In the genomic region with DNA sequence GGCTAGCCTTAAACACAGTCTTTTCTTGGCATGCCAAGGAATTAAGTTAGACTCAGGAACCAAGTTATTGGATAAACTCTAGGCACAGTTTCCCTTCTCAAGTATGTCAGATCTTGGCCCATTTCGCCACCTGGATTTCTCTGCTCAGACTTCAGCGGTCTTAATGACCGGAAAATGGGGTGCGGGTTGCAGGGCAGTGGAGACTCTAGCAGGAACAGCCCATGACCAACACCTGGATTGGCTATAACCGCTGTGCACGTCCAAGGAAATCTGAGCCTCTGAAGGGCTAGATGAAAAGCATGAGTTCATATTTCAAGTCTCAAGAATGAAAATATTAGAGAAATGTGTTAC, we compare ENCODE assay signal across 8 mouse cellular contexts.
A peak's percentile ranks its signal among the peaks of the same experiment; 100 is the strongest.
DNase-seq lines count a peak whose midpoint lies in the region; ATAC-seq and TF ChIP-seq lines count a peak whose summit lies in the region.

No protein-coding gene starts in this region.

- peak overlapping the region; percentile 79 for H3K4me2 ChIP-seq in heart, embryonic 13.5 days
- peak overlapping the region; percentile 95 for H3K4me2 ChIP-seq in liver, embryonic 16.5 days (ENCODE audit: low read depth, low read length)

- peak overlapping the region; percentile 56 for H3K4me3 ChIP-seq in cerebellum, adult 2 months (replicated peaks; ENCODE audit: insufficient read depth, low read depth, low read length)
- H3K4me3 ChIP-seq in ES-E14 (ENCODE audit: insufficient read depth in 1 of 2, low read depth in 1 of 2, low read length in 2 of 2, poor library complexity in 1 of 2, severe bottlenecking in 1 of 2): peak overlapping the region; percentile 96 to 97
- H3K4me3 ChIP-seq in heart, embryonic 13.5 days: peak overlapping the region; percentile 86
- H3K4me3 ChIP-seq in liver, embryonic 16.5 days (ENCODE audit: low read depth, low read length): peak overlapping the region; percentile 75

- DNase-seq in cerebellum, adult 2 months: no peak
- DNase-seq in cerebellum, postnatal 25 days: no peak
- DNase-seq in ES-E14 (ENCODE audit: low read depth, low spot score): no peak
- no peak for DNase-seq in ovary, postnatal 10 days (ENCODE audit: low spot score)
- no peak for DNase-seq in spleen, postnatal 4 days (ENCODE audit: low spot score in 2 of 2)
- no peak for DNase-seq in left cerebral cortex, adult 11 months (ENCODE audit: low spot score)

- no peaks in the 10 kb centered on the region; the same call in 1 of the 2 replicates for H3K36me3 ChIP-seq in ES-E14 (ENCODE audit: control insufficient read depth, insufficient read depth, low read length, poor library complexity, severe bottlenecking)
- H3K36me3 ChIP-seq in heart, embryonic 13.5 days: peaks cover 16% of the 10 kb centered on the region
- H3K36me3 ChIP-seq in liver, embryonic 16.5 days (ENCODE audit: control insufficient read depth, insufficient read depth): no peaks in the 10 kb centered on the region

- in situ Hi-C loops in ES-E14 (cut with MboI; ENCODE audit: low sequenced_read_pairs in 2 of 2, unreplicated experiment in 2 of 2): no loop called here

- TF ChIP-seq POLR2A in cerebellum, adult 2 months (IDR thresholded peaks at IDR 0.05; ENCODE audit: borderline replicate concordance, insufficient read depth, low read length): no peak

- no peaks in the 10 kb centered on the region for H3K9me3 ChIP-seq in ES-E14 (ENCODE audit: control insufficient read depth, insufficient read depth, low read depth, low read length)
- H3K9me3 ChIP-seq in heart, embryonic 13.5 days: no peaks in the 10 kb centered on the region
- H3K9me3 ChIP-seq in liver, embryonic 16.5 days (replicated peaks; ENCODE audit: control insufficient read depth, low read length): no peaks in the 10 kb centered on the region

- ATAC-seq in heart, embryonic 13.5 days (ENCODE audit: extremely low read depth, insufficient number of reproducible peaks, low FRiP score, low TSS enrichment): no peak
- no peak for ATAC-seq in liver, embryonic 16.5 days (ENCODE audit: low read depth)

- no peaks in the 10 kb centered on the region for H3K27me3 ChIP-seq in cerebellum, adult 2 months (ENCODE audit: control insufficient read depth, insufficient read depth, low read length)
- H3K27me3 ChIP-seq in heart, embryonic 13.5 days (replicated peaks): no peaks in the 10 kb centered on the region
- no peaks in the 10 kb centered on the region for H3K27me3 ChIP-seq in liver, embryonic 16.5 days (ENCODE audit: control insufficient read depth, insufficient read depth, low read depth, low read length)

- 30% methylated on average over 6 of the region's 6 CpGs for WGBS in cerebellum, adult 2 months
- 5% methylated on average over 6 of the region's 6 CpGs for WGBS in heart, embryonic 13.5 days
- 29% methylated on average over 6 of the region's 6 CpGs for WGBS in liver, embryonic 16.5 days (ENCODE audit: insufficient replicate concordance)

- TF ChIP-seq CTCF in cerebellum, adult 2 months (IDR thresholded peaks at IDR 0.05; ENCODE audit: borderline replicate concordance, insufficient read depth, low read depth, low read length): no peak

- H3K9ac ChIP-seq in ES-E14 (ENCODE audit: insufficient read depth, low read depth, low read length, poor library complexity, severe bottlenecking): no peak overlapping the region; the same call in 1 of the 2 replicates
- H3K9ac ChIP-seq in heart, embryonic 13.5 days: peak overlapping the region; percentile 97
- no peak overlapping the region for H3K9ac ChIP-seq in liver, embryonic 16.5 days (ENCODE audit: low read depth, low read length)

- peaks cover 9% of the 10 kb centered on the region for H3K4me1 ChIP-seq in cerebellum, adult 2 months (ENCODE audit: control insufficient read depth, insufficient read depth, low read length)
- peaks cover 0 to 8% of the 10 kb centered on the region in 2 experiments; a peak in 3 of 4 replicates for H3K4me1 ChIP-seq in ES-E14 (ENCODE audit: control insufficient read depth in 2 of 2, insufficient read depth in 2 of 2, low read length in 2 of 2, poor library complexity in 1 of 2)
- peaks cover 76% of the 10 kb centered on the region for H3K4me1 ChIP-seq in heart, embryonic 13.5 days
- H3K4me1 ChIP-seq in liver, embryonic 16.5 days (ENCODE audit: control insufficient read depth, low read depth, low read length): peaks cover 9% of the 10 kb centered on the region

- no peak overlapping the region for H3K27ac ChIP-seq in cerebellum, adult 2 months (ENCODE audit: insufficient read depth, low read length)
- no peak overlapping the region for H3K27ac ChIP-seq in ES-E14 (ENCODE audit: insufficient read depth, low read depth, low read length, poor library complexity, severe bottlenecking)
- H3K27ac ChIP-seq in heart, embryonic 13.5 days (replicated peaks): peak overlapping the region; percentile 99
- peak overlapping the region; percentile 60; the same call in 1 of the 2 replicates for H3K27ac ChIP-seq in liver, embryonic 16.5 days (ENCODE audit: low read length)

TF ChIP-seq in ES-E14, 5 proteins besides CTCF, POLR2A, EP300 and RAD21:
- TF ChIP-seq CHD2 (IDR thresholded peaks at IDR 0.05; ENCODE audit: low read depth, low read length): no peak
- TF ChIP-seq ZNF384 (IDR thresholded peaks at IDR 0.05; ENCODE audit: low read depth, low read length): no peak
- TF ChIP-seq HCFC1 (IDR thresholded peaks at IDR 0.05; ENCODE audit: borderline replicate concordance, insufficient read depth, low read length): no peak
- no peak for TF ChIP-seq ZC3H11A (IDR thresholded peaks at IDR 0.05; ENCODE audit: borderline replicate concordance, low read depth, low read length)
- no peak for TF ChIP-seq MAFK (IDR thresholded peaks at IDR 0.05; ENCODE audit: insufficient read depth, low read depth, low read length)

Comparison
In these comparisons a context has a peak if more than half of its experiments do, and no peak if none do; other contexts are left out.
1. H3K27ac ChIP-seq: peak in heart, embryonic 13.5 days (single experiment) and liver, embryonic 16.5 days (single experiment); none in cerebellum, adult 2 months (single experiment) and ES-E14 (single experiment).
2. Peak in every context shown above with its lines, with median percentiles within 50 percentile points of each other: H3K4me3 ChIP-seq.